Mouse (Mus musculus): ENCODE measurements around the gene Serp2. TPM values are rescaled to one million over a fixed set of nuclear protein-coding genes. Genes with fewer than 3 reads are reported as not detected.
A peak's percentile ranks its signal among the peaks of the same experiment; 100 is the strongest.

The Serp2 gene
- polyA plus RNA-seq, 1 experiment from 2014 or later = 5.1 TPM

GRCm38 (mm10) chr14:76523344-76523743 lies 33.3 kb downstream of the Serp2 start:
- TF ChIP-seq CTCF (IDR thresholded peaks at IDR 0.05) (no peak), EP300 (IDR thresholded peaks at IDR 0.05) (no peak)

GRCm38 (mm10) chr14:76521308-76521707 lies 35.4 kb downstream of the Serp2 start:
- no peak for TF ChIP-seq CTCF (IDR thresholded peaks at IDR 0.05)
- no peak for TF ChIP-seq EP300 (IDR thresholded peaks at IDR 0.05)
- DNase-seq (ENCODE audit: low spot score) (no peak), ATAC-seq (no peak)
- Histone ChIP-seq H3K9ac (replicated peaks; ENCODE audit: low read depth) (no peak overlapping the region), H3K4me2 (replicated peaks; ENCODE audit: low read depth, low read length) (no peak overlapping the region), H3K4me3 (ENCODE audit: low read depth, low read length) (no peak overlapping the region), H3K4me1 (ENCODE audit: insufficient read depth, low read depth, low read length) (0 out of 2 replicates have a peak, but pooled peaks cover 4% of the 10 kb centered on the region), H3K36me3 (ENCODE audit: insufficient read depth, low read length) (no peaks in the 10 kb centered on the region), H3K27me3 (replicated peaks; ENCODE audit: insufficient read depth, low read length) (no peaks in the 10 kb centered on the region), H3K27ac (ENCODE audit: low read length) (no peak overlapping the region), H3K9me3 (ENCODE audit: low read length) (no peaks in the 10 kb centered on the region)
- WGBS = 89% methylated on average over 3 of the region's 3 CpGs

More at GRCm38 (mm10) chr14:76523344-76523743, 33.3 kb downstream of the Serp2 start:
- Histone ChIP-seq H3K27me3 (replicated peaks; ENCODE audit: insufficient read depth, low read length) (no peaks in the 10 kb centered on the region), H3K4me3 (ENCODE audit: low read depth, low read length) (no peak overlapping the region), H3K4me2 (replicated peaks; ENCODE audit: low read depth, low read length) (no peak overlapping the region), H3K9me3 (ENCODE audit: low read length) (no peaks in the 10 kb centered on the region), H3K4me1 (ENCODE audit: insufficient read depth, low read depth, low read length) (no peaks in the 10 kb centered on the region), H3K27ac (ENCODE audit: low read length) (no peak overlapping the region), H3K36me3 (ENCODE audit: insufficient read depth, low read length) (no peaks in the 10 kb centered on the region), H3K9ac (replicated peaks; ENCODE audit: low read depth) (no peak overlapping the region)
- 76% methylated on average over 1 of the region's 1 CpGs for WGBS
- DNase-seq (ENCODE audit: low spot score) = no peak
- no peak for ATAC-seq

GRCm38 (mm10) chr14:76520606-76521005 lies 36.1 kb downstream of the Serp2 start:
- peak; percentile 83 for ATAC-seq
- TF ChIP-seq EP300 (IDR thresholded peaks at IDR 0.05) = peak; percentile 54
- no peak for TF ChIP-seq CTCF (IDR thresholded peaks at IDR 0.05)

GRCm38 (mm10) chr14:76518217-76518616 lies 38.5 kb downstream of the Serp2 start:
- Histone ChIP-seq H3K27me3 (replicated peaks; ENCODE audit: insufficient read depth, low read length) (no peaks in the 10 kb centered on the region), H3K9ac (replicated peaks; ENCODE audit: low read depth) (no peak overlapping the region), H3K4me1 (ENCODE audit: insufficient read depth, low read depth, low read length) (peaks cover 8% of the 10 kb centered on the region; the same call in 1 of the 2 replicates), H3K9me3 (ENCODE audit: low read length) (no peaks in the 10 kb centered on the region), H3K4me2 (replicated peaks; ENCODE audit: low read depth, low read length) (no peak overlapping the region), H3K27ac (ENCODE audit: low read length) (no peak overlapping the region), H3K36me3 (ENCODE audit: insufficient read depth, low read length) (no peaks in the 10 kb centered on the region), H3K4me3 (ENCODE audit: low read depth, low read length) (no peak overlapping the region)
- TF ChIP-seq CTCF (IDR thresholded peaks at IDR 0.05) (no peak), EP300 (IDR thresholded peaks at IDR 0.05) (no peak)
- ATAC-seq (no peak), DNase-seq (ENCODE audit: low spot score) (no peak)
- WGBS = 54% methylated on average over 5 of the region's 5 CpGs

More at GRCm38 (mm10) chr14:76520606-76521005, 36.1 kb downstream of the Serp2 start:
- H3K27me3 ChIP-seq (replicated peaks; ENCODE audit: insufficient read depth, low read length) = no peaks in the 10 kb centered on the region
- 0 out of 2 replicates have a peak, but pooled peaks cover 4% of the 10 kb centered on the region for H3K4me1 ChIP-seq (ENCODE audit: insufficient read depth, low read depth, low read length)
- DNase-seq (ENCODE audit: low spot score) = peak; percentile 80
- no peak overlapping the region for H3K4me2 ChIP-seq (replicated peaks; ENCODE audit: low read depth, low read length)
- 35% methylated on average over 4 of the region's 4 CpGs for WGBS
- no peak overlapping the region for H3K27ac ChIP-seq (ENCODE audit: low read length)
- H3K9ac ChIP-seq (replicated peaks; ENCODE audit: low read depth) = no peak overlapping the region
- H3K36me3 ChIP-seq (ENCODE audit: insufficient read depth, low read length) = no peaks in the 10 kb centered on the region
- no peaks in the 10 kb centered on the region for H3K9me3 ChIP-seq (ENCODE audit: low read length)
- H3K4me3 ChIP-seq (ENCODE audit: low read depth, low read length) = no peak overlapping the region

- DNase-seq (ENCODE audit: low spot score) (no peak), ATAC-seq (no peak)
- no peaks in the 10 kb centered on the region for H3K36me3 ChIP-seq (ENCODE audit: insufficient read depth, low read length)
- no peak overlapping the region for H3K9ac ChIP-seq (replicated peaks; ENCODE audit: low read depth)
- no peak overlapping the region for H3K4me3 ChIP-seq (ENCODE audit: low read depth, low read length)
- H3K27me3 ChIP-seq (replicated peaks; ENCODE audit: insufficient read depth, low read length) = no peaks in the 10 kb centered on the region
- 68% methylated on average over 7 of the region's 7 CpGs for WGBS
- H3K27ac ChIP-seq (ENCODE audit: low read length) = no peak overlapping the region
- no peaks in the 10 kb centered on the region for H3K9me3 ChIP-seq (ENCODE audit: low read length)
- TF ChIP-seq CTCF (IDR thresholded peaks at IDR 0.05) (no peak), EP300 (IDR thresholded peaks at IDR 0.05) (no peak)
- no peak overlapping the region for H3K4me2 ChIP-seq (replicated peaks; ENCODE audit: low read depth, low read length)
- H3K4me1 ChIP-seq (ENCODE audit: insufficient read depth, low read depth, low read length) = peaks cover 8% of the 10 kb centered on the region; the same call in 1 of the 2 replicates
These were observed 41.1 kb downstream of the Serp2 start for GRCm38 (mm10) chr14:76515620-76516019.

- no peak overlapping the region for H3K27ac ChIP-seq (ENCODE audit: low read length)
- ATAC-seq = no peak
- DNase-seq (ENCODE audit: low spot score) = no peak
- H3K27me3 ChIP-seq (replicated peaks; ENCODE audit: insufficient read depth, low read length) = no peaks in the 10 kb centered on the region
- H3K4me2 ChIP-seq (replicated peaks; ENCODE audit: low read depth, low read length) = no peak overlapping the region
- WGBS = 53% methylated on average over 6 of the region's 6 CpGs
- no peaks in the 10 kb centered on the region for H3K36me3 ChIP-seq (ENCODE audit: insufficient read depth, low read length)
- H3K4me1 ChIP-seq (ENCODE audit: insufficient read depth, low read depth, low read length) = peaks cover 8% of the 10 kb centered on the region; the same call in 1 of the 2 replicates
- no peak overlapping the region for H3K9ac ChIP-seq (replicated peaks; ENCODE audit: low read depth)
- no peak for TF ChIP-seq CTCF (IDR thresholded peaks at IDR 0.05)
- TF ChIP-seq EP300 (IDR thresholded peaks at IDR 0.05) = no peak
- H3K4me3 ChIP-seq (ENCODE audit: low read depth, low read length) = no peak overlapping the region
- H3K9me3 ChIP-seq (ENCODE audit: low read length) = no peaks in the 10 kb centered on the region
These were observed 42.6 kb downstream of the Serp2 start for GRCm38 (mm10) chr14:76514050-76514585.
